Mouse (Mus musculus): ENCODE results near the gene Inafm2.

The Inafm2 gene

GRCm38 (mm10) chr2:118755407-118755806 lies 9.8 kb downstream of the Inafm2 start:
- DNase-seq (ENCODE audit: low read depth in 2 of 2, low spot score in 2 of 2) = no peak

DNA sequence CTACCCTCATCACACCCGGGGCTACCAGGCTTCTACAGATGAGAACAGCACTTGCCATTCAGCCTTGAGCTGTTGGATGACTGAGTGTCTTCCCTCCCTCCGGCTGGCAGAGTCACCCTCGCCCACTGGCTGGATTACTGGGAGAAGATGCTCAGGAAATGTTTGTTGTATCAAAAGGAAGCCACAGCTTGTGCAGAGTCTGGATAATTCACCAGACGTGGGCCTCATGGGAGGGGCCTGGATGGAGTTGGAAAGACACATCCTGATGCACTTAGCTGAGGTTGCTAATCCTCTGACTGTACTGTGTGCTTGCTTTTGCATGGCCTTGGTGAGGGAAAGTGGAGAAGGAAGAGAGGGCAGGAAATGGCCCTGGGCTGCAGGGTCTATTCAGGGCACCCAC lies 10.5 kb downstream of the Inafm2 start:
- no peak for DNase-seq (ENCODE audit: low read depth in 2 of 2, low spot score in 2 of 2)

GRCm38 (mm10) chr2:118759828-118760227 lies 14.3 kb downstream of the Inafm2 start:
- DNase-seq (ENCODE audit: low read depth in 2 of 2, low spot score in 2 of 2) = peak; percentile 79 to 82

GRCm38 (mm10) chr2:118760311-118761025 lies 14.9 kb downstream of the Inafm2 start:
- DNase-seq (ENCODE audit: low read depth in 2 of 2, low spot score in 2 of 2) = no peak

GRCm38 (mm10) chr2:118761358-118761757 lies 15.8 kb downstream of the Inafm2 start:
- DNase-seq (ENCODE audit: low read depth in 2 of 2, low spot score in 2 of 2) = no peak

DNA sequence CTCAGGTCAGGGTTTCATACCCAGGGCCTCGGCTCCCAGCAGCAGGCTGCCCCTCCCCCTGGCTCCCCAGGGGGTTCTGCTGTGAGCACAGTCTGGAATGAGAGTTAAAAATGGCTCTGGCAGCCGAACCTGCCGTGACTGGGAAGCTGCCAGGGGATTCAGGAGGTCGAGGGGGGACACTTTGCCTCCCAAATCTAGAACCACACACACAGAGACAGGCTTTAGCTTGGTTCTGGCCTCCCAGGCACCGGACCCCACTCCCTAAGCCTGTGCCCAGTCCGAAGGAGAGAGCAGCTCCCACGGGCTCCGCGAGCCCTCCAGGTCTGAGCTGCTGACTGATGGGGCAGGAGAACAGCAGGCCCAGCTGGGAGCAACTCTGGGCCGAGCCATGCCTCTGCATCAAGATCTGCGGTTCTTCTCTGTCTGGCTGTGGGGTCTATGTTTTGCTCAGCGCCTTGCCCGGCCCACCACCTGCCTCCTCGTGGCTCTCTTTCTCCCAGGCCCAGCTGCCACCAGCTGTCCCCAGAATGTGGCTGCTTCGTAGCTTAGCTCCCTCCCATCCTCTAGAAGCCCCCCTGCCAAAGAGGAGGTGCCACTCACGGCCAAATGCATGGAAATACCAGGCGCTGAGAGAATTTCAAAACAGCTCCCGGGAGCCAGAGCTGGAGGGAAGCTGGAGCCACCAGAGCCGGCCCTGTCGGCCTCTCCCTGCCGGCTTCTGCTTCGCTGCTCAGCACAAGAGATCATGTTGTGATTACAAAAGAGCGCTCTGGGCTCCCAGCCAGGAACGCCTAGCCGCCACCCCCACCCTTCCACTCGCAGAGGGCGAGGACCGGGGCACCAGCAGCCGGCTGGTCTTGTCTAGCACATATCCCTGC lies 16.6 kb downstream of the Inafm2 start, which contains the start of gene Ccdc9b:
TSS of gene Ccdc9b (minus strand) at position 756 of the 878 bp plus-strand sequence.
- DNase-seq (ENCODE audit: low read depth in 2 of 2, low spot score in 2 of 2) = no peak

DNA sequence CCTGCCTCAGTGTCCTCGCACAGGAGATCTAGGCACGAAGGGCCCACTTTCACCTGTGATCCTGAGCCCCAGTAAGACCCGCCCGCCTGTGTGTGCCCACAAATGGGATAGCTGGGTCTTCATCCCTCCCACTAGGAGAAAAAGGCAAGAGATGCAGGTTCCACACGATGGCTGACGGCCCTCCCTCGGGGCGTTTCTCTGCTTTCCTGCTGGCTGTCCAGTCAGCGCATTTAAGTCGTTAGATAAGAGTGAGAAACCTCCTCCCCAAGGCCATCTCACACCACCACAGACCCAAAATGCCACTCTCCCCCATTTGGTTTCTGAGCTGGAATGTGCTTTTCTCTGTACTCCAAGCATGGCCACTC lies 17.2 kb downstream of the Inafm2 start:
- no peak for DNase-seq (ENCODE audit: low read depth in 2 of 2, low spot score in 2 of 2)

GRCm38 (mm10) chr2:118763469-118763868 lies 17.9 kb downstream of the Inafm2 start:
- no peak for DNase-seq (ENCODE audit: low read depth in 2 of 2, low spot score in 2 of 2)

- peak in 1 of 2 experiments; percentile 39 for DNase-seq (ENCODE audit: low read depth in 2 of 2, low spot score in 2 of 2)
These were observed 18.7 kb downstream of the Inafm2 start for GRCm38 (mm10) chr2:118764094-118764831.

DNA sequence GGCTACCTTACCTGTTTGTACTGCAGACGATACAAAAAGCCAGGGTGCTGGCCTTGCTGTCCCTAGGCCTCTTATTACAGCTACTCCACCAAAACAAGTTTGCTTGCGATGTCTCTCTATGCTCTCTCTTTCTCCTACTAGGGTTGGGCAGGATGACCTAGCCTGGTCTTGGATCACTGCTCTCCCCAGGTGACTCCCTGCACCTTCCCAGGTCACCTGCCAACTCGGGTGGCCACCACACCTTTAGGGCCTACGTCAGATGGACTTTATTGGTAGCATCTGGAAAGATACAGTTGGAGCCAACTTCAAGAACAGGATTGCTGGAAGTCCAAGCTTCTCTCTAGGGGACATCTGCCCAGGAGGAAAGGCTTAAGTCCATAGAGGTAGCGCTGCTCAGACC lies 19.3 kb downstream of the Inafm2 start:
- DNase-seq (ENCODE audit: low read depth in 2 of 2, low spot score in 2 of 2) = no peak

DNA sequence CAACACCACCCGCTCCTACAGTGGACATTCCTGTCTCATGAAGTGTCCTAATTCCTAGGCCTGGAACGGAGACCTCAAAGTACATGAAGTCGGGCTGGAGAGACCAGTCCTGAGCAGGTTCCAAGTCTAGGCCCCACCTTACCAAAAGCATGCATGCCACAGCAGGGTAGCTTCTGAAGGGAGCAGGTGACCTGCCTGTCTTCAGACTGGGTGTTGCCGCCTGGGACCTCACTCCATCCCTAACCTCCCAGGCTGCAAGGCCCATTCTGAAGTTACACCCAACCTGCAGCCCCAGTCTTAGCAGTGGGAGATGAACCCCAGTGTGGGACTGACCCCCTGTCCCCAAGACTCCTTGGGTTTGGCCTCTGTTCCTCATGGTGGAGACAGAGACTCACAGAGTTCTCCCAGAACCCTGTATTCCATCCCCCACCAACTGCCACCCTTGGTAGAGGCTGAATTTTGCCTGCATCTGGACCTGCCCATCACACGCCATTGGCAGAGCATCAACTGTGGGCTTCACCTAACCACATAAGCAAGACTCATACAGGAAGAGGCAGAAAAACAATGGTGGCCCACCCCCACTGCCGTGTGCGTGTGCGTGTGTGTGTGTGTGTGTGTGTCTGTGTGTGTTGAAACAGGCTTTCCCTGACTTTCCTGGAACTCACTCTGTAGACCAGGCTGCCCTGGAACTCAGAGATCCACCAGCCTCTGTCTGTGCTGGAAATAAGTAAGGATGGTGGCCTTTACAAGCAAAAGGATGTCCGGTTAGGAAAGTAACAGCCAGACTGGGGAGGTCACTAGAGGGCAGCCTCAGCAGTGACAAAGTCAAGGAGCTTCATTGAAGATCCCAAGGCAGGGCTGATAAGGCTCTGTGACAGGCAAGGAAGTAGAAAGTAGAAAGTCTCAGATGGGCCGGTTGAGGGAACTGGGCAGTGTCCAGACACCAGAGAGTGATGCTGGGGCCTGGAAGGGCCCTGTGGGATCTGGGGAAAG lies 20.8 kb downstream of the Inafm2 start:
- no peak for DNase-seq (ENCODE audit: low read depth in 2 of 2, low spot score in 2 of 2)

DNA sequence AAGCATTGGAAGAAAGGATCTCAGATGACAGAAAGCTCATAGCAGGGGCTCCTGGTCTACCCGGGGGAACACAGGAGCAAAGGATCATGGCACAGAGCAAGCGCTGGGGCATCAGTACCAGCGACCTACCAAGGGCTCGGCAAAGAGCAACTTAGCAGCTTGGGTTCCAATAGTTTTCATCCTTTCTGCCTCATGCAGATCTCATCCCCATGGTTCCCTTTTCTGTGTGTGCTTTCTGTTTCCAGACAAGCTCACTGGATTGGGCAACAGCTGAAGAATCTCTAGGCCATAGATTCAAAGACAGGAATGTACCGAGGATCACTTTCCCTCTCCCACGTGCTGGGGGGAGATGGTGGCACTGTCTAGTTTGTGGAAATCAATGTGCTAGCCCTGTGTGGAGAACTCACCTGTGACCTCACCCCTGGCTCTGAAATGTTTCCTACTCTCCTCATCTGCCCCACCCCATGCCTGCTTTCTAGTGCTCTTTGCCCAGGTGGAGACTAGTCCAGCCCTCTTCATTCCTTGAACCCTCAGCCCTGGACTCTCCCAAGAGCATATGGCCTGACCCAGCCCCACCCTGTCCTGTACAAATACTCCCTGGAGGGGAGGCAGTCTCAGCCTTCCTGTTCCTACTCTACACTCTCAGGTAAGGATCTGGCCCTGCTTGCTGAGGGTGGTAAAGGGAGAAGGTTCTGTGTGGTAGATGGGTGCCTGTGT lies 26.8 kb downstream of the Inafm2 start, which contains the start of gene Phgr1:
TSS of gene Phgr1 (plus strand) at position 612 of the 717 bp plus-strand sequence.
- DNase-seq (ENCODE audit: low read depth in 2 of 2, low spot score in 2 of 2) = no peak

DNA sequence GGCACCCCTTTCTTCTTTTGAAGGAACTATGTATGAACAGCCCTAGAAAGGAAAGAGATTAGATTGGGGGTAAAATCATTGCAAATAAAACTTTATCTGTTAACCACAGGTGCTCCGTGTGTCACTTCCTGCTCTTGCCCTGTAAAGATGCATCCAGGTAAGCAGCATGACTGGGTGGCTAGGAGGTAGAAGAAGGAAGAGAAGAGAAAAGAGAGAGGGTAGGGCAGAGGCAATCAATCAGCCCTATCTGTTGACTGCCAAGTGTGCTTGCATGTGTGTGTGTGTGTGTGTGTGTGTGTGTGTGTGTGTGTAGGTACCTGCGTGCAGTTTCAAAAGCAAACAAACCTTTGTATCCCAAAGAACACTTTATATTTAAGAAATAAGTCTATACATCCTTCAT lies 29.0 kb downstream of the Inafm2 start:
- no peak for DNase-seq (ENCODE audit: low read depth in 2 of 2, low spot score in 2 of 2)

DNA sequence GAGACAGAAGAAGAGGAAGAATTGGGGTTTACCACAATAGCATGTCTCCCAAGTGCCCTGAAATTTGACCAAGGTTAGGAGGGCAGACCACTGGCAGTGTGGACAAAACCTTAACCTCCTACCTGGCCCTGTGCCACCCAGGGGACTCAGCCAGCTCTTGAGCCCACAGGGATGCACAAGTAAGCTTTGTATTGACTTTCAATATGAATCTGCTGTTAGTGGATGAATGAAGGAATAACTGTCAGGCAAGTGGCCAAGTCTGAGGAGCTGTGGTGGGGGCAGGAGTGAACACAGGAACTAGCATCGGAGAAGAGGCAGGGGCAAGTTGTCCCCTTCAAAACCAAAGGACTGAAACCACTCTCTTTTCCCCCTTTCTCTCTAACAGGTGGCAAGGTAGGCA lies 29.8 kb downstream of the Inafm2 start:
- DNase-seq (ENCODE audit: low read depth in 2 of 2, low spot score in 2 of 2) = no peak

- no peak for DNase-seq (ENCODE audit: low read depth in 2 of 2, low spot score in 2 of 2)
These were observed 30.3 kb downstream of the Inafm2 start for GRCm38 (mm10) chr2:118775846-118776245.

GRCm38 (mm10) chr2:118776295-118776694 lies 30.7 kb downstream of the Inafm2 start:
- DNase-seq (ENCODE audit: low read depth in 2 of 2, low spot score in 2 of 2) = no peak

DNA sequence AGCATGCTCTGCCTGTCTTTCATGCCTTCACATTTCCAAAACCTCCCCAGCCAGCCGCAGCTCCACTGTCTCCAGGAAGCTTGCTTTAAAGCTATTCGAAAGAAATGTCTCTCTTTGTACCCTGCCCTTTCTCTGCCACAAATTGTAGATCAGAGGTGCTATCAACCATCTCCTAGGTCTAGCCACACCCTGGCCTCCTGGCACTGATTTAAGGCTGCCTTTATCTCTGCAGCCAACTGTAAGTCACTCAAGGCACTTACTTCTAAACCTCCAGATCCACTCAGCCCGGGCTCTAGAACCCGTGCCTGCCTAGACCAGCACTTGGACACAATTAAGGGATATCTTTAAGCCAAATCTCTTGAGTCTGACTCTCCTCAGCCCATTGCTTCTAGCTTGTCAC lies 32.9 kb downstream of the Inafm2 start:
- DNase-seq (ENCODE audit: low read depth in 2 of 2, low spot score in 2 of 2) = no peak

- DNase-seq (ENCODE audit: low read depth in 2 of 2, low spot score in 2 of 2) = no peak
These were observed 33.5 kb downstream of the Inafm2 start for GRCm38 (mm10) chr2:118779065-118779464.

All from CD8-positive naive resting alpha-beta T cell, adult 2 months (primary cell).